Mouse (Mus musculus): ENCODE data around the gene Cnppd1.

Gene Cnppd1

DNA sequence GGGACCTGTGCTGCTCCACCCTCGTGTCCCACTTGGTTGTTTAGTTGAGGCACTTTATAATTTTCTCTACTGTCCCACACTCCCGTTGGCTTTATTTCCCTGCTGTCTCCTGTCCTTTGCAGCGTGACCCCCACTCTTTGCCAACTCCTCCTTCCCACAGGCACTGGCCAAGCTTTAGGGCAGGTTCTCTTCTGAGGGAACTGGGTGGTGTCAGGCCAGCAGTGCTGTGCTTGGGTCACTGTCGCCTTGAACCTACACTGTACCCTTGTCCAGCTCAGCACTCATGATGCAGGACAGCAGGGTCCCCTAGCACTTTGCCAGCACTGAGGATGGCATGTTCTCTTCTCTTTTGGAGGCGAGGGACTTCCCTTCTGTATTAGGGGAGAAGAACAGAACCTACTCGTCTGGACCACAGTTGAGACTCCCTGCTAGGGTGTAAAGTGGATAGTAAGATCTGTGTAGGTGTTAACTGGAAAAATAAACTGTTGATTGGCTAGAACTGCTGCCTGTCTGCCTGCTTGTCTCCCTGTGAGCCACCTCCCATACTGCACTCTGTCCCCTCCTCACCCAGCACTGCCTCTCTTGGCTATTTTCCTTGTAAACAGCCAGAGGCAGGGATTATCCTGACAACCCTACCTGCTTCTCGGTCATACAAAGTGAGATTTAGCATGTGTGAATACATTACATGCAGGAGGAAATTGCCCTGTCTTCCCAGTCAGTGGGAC is 5.1 kb upstream of the Cnppd1 start:
- no peak for DNase-seq

DNA sequence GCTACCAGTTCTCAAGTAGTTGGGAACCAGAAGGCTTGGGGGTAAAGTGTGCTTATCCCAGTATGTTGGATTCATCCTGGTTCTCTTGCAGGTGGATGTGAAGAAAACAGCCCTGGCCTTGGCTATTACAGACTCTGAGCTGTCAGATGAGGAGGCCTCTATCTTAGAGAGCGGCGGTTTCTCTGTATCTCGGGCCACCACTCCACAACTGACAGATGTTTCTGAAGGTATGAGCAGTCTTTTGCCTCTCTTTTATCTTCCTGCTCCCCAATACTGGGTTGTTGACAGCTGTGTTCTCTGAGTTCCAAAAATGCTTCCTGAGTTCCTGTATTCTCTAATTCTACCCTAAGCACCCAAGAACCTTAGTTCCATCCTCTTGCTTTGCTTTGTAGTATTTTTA is 3.1 kb upstream of the Cnppd1 start:
- no peak for DNase-seq

DNA sequence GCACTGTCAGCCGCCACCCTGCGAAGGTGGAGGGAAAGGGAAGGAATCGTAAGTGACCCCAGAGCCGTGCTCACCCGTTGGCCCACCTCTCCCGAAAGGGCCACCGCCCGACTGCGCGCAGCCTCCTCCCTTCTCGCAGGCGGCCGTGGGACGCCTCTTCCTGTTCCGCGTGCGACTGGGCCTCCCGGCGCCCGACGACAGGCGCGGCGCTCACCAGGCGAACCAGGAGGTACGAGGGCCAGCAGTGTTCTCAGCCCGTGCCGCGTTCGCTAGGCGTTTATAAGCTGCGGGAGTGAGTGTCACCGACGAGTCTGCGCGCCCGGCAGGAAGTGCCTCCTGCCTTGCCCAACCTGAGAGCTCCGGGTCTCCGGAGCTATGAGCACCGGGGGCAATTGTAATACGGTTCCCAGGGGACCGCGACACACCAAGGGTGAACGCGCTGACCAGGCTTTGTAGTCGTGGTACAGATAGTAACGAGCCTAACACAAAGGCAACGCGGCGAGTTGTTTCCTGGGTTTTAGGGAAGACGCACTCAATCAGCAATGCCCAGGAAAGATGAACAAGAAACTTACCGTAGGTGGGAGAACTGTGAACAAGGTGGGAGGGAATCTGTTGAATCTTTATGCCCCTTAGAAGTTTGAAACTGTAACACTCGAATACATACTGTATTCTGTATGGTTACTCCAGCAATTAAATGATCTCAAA is 873 bp downstream of the Cnppd1 start:
- DNase-seq = peak; percentile 53

GRCm38 (mm10) chr1:75140601-75141190 is 1.8 kb downstream of the Cnppd1 start:
- DNase-seq = no peak

- DNase-seq = no peak
Observed at GRCm38 (mm10) chr1:75138448-75138847, 4.1 kb downstream of the Cnppd1 start.

GRCm38 (mm10) chr1:75136730-75137129 is 5.8 kb downstream of the Cnppd1 start:
- DNase-seq = no peak

GRCm38 (mm10) chr1:75136293-75136692 is 6.2 kb downstream of the Cnppd1 start:
- no peak for DNase-seq

DNA sequence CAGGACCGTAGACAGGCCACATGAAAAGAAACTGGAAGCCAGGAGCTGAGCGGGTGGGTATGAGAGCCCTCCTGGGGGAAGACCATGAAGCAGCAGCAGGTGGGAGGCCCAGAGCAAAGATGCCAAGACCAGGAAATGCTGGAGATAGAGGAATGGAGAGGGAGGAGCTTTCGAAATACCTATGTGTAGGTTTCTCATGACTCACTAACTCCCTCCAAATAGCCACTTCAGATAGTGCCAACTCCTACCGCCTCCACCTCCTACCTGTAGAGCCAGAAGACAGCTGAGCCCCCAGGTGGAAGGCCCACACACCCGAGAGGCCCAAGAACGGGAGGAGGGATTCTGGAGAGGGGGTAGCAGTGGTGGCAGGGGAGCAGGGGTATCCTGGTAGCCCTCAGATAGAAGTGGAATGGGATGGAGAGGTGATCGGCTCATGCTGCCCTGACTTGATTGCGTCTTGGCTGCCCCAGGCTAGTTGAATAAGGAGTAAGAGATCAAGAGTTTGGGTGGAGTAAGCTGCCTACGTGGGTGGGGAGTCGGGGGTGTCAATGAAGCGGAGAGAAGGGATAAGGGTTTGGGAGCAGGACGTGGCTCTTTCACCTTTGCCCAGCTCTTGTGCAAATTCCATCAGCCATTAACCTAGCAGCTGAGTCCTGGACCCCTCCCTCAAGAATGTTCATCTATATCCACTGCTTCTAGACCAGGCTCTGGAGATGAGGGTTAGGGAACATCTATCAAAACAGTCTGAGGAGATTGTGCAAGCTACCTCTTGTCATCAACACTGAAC is 8.9 kb downstream of the Cnppd1 start, which contains the start of gene Slc23a3:
Gene Slc23a3, minus strand, starts transcription at position 470 of the 787 bp plus-strand sequence.
- no peak for DNase-seq

GRCm38 (mm10) chr1:75128641-75129040 is 13.9 kb downstream of the Cnppd1 start:
- DNase-seq = no peak

GRCm38 (mm10) chr1:75125418-75125817 is 17.1 kb downstream of the Cnppd1 start:
- no peak for DNase-seq

DNA sequence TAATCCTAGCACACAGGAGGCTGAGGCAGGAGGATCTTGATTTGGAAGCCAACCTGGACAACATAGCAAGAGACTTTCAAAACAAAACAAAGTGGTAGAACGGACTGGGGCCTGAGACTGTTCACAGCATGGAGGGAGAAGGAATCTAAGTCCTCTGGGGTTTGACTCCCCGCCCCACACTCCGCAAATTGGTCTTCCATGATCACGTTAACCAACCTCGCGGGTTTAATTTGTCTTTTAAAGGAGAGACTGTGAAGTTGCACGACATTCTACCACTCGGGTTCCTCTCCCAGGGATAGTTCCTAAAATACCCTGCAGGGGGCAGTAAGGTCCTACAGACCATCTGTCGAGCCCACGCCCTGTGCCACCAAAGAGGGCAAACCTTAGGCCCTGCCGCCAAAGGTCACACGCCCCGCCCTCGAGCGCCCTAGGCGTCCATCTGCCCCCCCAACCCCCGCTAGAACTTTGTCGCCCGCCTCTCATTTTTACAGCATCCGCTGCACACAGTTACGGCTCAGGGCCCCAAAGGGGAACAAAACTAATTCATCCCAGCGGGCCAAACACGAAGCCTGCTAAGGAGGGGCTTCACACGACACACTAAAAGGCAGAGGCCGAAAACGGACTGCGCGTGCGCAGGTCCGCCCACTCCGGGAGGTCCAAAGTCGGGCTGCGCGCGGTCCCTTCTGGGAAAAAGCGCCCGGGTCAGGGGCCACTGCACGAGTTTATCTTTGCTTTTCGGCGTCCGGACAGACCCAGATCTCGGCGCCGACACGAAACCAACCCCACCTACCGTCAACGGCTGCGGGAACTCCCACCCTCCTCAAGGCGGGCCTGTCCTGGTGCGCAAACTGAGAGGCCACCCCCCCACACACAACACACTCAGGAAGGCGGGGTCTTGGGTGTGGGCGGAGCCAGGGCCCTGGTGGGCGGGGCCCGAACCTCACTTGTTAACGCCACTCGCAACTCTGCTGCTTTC is 17.9 kb downstream of the Cnppd1 start, which contains the start of gene Nhej1:
Gene Nhej1, minus strand, starts transcription at position 855 of the 976 bp plus-strand sequence.
- peak; percentile 96 for DNase-seq

- DNase-seq = no peak
Observed at GRCm38 (mm10) chr1:75122211-75122610, 20.3 kb downstream of the Cnppd1 start.
